Mouse (Mus musculus) gastrocnemius, adult 8-10 months (tissue): ENCODE measurements around the gene Sc5d. TPM values are rescaled to one million over a fixed set of nuclear protein-coding genes. Genes with fewer than 3 reads are reported as not detected.

ENCODE experiments used
- DNase-seq, 2 experiments: peaks; one replicate each; pipeline ENCODE4 v3.0.0; 2022; ENCODE audit warnings: low spot score in 2 of 2
- total RNA-seq, 4 experiments: library from RNA; stranded (reverse); gene quantifications; 2 replicates each; pipeline ENCODE4 v1.2.4; 2022

Sc5d gene
- total RNA-seq: 10 to 100 TPM; 21.0 to 25.9 (median 23.6) TPM

DNA sequence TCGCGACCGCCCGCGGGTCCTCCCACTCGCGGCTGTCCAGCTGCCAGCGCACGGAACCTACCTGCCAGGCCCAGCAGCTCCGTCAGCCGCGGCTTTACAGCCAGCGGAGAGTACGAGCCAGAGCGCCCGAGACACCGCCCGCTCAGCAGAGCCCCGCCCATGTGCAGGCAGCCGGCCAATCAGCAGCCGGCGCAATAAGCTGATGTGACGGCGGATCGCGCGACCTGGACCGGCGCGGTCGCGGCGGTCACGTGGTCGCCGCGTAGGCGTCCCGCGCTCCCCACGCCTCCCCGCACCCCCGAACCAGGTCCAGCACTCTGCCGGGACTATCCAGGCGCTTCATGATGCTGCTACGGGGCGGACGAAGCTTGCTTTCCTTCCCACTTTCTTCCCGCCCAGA lies at the start of gene Sc5d:
Gene Sc5d, minus strand, starts transcription at position 112 of the 400 bp plus-strand sequence.
- DNase-seq: peak; percentile 93 to 96

DNA sequence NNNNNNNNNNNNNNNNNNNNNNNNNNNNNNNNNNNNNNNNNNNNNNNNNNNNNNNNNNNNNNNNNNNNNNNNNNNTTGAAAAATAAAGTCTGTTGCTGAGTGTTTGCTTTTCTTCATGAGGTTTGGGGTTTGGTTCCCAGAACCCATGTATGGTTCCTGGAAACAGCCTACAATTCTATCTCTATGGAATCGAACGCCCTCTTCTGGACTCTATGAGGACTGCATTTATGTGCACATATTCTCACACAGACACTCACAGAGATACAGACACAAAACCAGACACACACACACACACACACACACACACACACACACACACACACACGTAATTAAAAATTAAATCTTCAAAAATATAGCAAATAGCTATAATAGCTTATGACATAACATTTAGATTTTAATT lies 47.3 kb upstream of the Sc5d start:
- DNase-seq: no peak

DNA sequence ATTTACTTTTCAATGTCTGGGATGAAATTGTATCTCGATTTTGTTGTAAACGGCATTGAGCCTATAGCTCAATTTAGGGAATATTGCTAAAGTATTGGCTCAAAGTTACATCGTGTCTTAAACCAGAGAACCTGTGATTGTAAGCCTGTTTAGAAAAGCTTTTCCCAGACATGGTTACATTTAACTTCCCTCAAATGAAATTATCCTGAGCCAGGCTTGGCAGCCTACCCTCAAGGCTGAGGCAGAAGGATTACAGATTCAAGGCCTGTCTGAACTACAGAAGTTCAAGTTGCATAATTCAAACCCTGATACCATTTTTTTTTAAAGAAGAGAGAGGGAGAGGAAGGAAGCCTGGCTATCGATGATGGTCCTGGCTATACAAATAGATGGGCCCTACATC lies 39.8 kb upstream of the Sc5d start:
- DNase-seq: no peak

DNA sequence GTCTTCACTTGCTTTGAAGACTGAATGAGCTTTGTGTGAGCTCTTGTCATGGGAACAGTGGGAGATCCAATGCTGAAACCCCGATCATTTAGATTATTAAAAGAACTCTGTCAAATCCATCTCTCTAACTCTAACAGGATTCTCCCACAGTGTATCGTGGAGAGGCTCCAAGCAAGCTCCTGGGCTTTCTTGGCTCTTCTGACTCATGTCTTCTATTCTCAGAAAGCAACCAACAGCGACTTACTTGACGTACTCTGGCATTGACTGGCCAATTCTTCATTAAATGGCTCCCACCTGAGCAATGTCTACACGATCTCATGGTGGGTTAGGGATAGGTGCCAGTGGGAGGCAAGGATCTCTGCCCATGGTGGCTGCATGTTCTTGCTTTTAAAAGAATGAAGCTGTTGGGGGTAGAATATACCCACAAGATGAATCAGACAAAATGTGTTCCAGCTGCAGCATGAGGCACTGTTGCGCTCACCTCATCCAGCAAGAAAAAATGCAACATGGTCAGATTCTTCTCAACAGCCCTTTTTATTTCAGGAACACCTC lies 37.1 kb upstream of the Sc5d start:
- DNase-seq: no peak

DNA sequence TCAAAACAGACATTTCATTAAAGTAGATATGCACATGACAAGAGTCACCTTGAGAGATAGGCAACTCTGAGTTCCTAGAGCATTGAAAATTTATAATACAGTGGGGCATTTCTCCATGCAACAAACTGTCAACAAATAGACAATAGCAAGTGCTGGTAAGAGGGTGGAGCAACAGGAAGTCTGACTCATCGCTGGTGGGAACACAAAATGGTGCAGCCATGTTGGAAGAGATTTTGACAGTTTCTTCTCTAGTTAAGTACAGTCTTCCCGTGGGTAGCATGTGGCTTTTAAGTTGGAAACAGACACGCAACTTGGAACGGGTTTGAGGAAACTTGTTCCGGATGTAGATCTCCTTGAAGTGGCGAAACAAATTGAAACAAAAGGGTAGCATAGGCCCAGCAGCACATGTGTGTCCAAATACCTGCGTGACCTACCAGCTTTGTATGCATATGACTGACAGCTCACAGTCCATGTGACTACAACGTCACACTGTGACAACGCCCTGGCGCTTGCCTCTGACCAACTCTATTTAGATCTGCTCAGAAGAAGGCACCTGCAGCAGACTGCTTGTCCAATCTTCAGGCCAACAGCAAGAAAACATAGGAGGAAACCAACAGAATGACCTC lies 32.4 kb upstream of the Sc5d start:
- DNase-seq: no peak

DNA sequence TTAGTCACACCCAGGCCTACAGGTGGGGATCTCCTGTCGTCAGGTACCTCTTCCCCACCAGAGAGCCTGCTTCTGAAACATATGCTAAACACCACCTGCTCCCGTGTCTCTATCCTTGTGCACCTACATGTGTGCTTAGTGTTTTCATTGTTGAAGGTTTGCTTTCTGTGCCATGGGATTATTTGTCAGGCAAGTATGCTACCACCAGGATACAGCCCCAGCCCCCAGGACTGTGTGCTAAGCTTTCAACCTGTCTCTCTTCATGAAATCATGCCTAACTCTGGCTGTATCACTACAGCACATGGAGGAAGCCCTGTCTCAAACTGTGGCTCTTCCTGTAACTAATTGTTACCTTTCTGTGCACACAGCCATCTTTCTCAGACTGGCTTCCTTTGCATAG lies 30.1 kb upstream of the Sc5d start:
- DNase-seq: no peak

DNA sequence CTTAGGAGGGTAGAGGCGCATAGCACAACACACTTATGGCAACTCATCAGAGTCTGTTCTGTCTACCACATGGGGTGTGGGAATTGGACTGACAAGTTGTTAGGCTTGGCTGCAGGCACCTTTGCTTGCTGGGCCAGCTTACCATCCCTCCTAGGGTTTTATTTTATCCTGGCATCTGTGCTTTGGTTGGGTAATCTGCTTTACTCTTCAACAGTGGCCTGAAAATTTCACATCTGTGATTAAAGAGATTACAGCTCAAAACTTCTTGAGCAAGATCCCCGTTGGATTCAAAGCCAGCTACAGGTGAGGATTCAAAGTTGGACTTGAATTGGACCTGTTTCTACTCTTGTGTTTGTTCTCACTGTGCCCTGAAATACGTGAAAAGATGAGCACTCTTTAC lies 29.5 kb upstream of the Sc5d start:
- DNase-seq: no peak

DNA sequence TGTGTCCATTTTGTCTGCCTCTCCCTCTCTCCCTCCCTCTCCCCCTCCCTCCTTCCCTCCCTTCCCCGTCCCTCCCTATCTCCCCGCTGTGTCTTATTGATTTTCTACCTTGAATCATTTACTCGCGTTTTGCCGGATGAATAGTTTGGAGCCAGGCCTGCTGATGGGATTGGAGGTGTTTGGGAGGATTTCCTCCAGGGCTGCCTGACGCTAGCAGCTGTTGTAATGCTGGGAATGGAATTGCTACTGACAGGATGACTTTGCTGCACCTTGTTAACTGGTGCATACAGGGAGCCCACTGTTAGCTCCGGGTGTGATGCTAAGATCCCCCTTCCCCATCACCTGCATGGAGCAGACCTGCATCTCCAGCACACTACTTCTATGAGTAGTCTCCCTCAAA lies 29.0 kb upstream of the Sc5d start:
- DNase-seq: no peak

DNA sequence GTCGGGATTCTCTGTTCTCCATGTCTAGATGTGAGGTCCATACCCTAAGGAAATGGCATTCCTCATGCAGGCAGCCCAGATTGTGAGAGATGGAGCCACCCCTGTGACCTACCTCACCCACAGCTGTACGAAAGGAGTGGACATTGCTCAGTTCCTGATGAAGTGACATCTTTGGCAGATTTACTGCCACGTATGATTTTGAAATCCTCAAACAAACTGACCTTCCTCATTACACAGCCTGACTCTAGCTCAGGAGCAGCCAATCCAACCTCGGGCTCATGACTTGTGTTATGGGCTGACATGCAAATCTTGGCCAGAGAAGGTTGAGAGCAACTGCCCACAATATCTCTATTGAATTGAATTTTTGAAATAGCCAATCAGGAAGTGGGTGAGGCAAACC lies 15.6 kb upstream of the Sc5d start:
- no peak for DNase-seq

DNA sequence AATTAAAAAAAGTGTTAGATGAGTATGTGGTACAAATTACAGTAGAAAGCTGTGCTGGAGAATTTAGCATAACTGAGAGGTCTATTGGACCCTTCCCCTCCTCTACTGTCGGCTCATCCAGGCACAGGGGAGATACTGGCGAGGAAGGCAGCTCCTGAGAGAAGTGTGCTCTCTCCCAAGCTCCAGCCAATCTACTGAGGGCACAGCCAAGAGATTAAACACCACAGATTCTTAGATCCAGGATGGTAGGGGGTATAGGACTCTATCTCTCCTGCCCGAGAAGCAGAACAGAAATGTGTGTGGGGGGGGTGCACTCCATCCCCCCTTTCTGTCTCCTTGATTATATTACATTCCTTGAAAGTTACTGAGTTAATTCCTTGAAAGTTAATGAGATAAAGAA lies 14.0 kb upstream of the Sc5d start:
- no peak for DNase-seq

DNA sequence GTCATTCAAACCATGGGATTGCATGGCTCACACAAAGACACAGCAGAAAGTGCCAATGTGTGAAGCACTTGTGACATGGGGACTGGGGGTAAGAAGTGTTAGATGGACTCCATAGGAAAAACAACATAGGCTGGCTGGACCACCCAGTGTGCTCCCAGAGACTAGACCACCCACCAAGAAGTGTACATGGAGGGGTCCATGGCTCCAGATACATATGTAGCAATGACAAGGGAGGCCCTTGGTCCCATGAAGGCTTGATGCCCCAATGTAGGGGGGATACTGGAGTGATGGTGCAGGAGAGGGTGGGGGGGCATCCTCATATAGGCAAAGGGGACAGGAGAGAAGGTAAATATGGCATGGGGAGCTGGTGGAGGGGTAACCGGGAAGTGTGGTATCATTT lies 13.6 kb upstream of the Sc5d start:
- no peak for DNase-seq

DNA sequence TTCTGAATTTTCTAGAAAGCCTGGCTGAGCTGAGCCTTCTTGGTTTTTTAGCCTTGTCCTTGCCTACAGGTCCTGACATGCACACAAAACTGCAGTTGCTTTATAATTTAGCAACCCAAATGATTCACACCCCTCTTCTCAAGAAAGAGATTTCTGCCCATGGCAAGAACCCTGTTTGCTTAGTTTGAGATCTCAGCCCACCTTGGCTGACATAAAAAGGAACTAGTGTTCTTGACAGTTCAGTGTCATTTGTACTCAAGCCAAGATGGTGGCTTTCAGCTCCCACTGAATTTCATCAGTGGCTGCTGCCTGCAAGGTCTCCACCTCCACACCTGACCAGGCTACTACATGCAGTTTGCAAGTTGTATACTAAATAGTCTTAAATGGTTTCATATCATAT lies 13.1 kb upstream of the Sc5d start:
- no peak for DNase-seq

DNA sequence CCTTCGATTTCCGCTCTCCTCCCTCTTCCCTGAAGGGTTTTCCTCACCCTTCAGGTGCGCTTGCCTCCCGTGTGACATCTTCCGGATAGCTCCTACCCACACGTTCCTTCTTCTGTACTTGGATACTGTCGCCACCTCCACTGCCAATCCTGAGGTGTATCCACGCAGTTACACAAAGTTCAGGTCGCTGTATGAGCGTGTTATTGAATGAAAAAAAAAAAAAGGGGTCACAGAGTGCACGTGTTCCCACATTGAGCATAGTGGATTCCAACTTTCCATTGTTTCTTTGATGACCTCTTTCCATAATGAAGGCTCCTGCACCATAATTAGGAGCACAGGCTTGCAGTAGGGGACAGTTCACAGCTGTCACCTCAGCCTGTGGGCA lies 11.7 kb upstream of the Sc5d start:
- no peak for DNase-seq

DNA sequence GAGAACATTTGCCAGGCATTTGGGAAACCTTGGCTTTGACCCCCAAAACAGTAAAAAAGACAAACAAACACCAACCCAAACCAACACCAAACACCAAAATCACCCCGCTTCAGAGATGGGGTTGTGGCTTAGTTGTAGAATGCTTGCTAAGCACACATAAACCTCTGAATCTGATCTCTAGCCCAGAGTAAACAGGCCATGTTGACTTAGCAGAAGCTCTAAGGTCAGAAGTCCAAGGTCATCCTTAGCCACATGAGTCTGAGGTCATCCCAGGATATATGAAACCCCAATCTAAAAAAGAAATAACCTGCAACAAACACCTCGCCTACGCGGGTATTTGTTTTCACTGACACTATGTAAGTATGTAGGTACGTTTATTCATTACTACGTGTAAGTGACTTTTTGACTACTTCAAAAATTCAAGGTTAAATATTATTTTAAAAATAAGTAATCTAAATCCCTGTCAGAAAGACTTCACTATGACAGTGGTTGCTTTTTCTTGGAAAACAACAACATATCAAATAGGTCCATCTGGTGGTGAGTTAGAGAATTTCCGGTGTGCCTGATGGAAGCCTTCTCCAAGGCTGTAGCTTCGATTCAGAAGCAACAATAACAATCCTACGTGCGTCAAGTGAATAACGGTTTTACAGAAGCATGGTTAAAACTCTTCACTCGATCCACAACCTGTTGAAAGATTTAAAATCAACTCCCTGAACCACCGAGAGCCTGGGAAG lies 11.1 kb upstream of the Sc5d start:
- no peak for DNase-seq

DNA sequence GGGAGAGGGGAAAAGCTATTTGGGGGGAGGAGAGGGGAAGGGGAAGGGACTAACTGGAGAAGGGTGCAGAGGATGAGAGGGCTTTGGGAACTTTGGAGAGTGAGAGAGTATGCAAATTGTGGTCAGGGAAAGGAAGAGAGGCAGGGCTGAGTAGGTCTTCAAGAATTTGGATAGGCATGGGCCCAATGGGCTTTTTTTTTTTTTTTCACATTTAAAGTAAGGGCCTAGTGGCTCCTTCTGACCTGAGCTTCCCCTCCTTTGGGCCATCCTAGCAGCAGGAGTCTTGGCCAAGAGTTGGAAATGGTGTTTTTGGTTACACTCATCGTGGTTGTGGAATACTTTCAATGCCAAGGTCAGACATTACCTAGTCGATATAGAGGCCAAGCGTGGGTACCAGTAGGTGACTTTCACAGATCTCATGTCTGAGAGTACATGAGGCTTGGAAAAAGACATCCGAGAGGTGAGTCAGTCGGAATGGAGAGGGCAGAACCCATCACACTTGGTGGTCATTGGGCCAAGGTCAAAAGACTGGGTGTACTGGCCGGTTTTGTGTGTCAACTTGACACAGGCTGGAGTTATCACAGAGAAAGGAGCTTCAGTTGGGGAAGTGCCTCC lies 9.7 kb upstream of the Sc5d start:
- DNase-seq: no peak

DNA sequence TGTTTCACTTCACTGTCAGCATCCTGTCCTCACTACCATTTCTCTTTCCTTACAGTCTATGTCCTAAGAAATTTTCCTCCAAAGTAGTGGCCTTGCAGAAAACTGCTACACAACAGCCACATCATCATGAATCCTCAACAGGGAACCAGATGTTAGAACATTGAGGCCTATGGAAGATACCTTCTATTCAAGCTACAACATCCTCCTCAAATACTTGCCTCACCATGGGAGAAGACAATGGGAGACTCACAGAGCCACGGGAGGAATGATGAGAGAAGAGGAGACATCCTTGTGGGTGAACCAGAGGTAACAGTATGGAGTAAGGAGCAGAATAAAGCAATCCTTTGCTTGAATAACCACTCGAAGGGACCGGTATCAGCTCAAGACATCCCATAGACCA lies 9.1 kb upstream of the Sc5d start:
- no peak for DNase-seq

DNA sequence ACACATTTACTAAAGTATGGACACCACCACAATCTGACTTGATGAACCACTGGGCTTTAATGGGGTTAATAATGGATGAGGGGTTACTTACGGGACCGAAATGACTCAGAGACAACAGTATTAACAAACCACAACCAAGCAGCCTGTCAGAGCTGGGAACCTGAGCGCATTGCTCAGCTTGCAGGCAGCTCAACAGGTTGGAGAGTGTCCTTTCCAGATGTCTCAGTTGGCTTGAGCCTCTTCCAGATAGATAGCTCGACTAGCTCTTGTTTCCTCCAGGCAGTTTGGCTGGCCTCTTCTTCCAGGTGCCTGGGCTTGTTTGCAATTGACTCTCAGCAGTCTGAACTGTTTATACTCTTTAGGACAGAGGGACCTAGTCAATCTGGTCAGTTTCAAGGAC lies 8.6 kb upstream of the Sc5d start:
- no peak for DNase-seq

DNA sequence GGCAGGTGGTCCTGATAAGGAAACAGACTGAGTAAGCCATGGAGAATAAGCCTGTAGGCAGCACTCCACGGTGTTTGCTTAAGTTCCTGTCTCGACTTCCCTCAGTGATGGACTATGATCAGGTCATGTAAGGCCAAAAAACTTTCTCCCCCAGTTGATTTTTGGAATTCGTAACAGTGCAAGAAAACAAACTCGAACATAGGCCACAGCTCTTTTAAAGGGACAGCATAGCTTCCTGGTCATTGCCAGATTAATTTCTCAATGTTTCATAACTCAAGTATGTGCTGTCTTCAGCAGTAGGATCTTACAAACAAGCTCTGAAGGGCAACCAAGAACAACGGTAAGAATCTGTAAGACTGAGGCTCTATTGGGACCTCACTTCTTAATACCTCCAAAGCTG lies 7.4 kb upstream of the Sc5d start:
- DNase-seq: no peak

DNA sequence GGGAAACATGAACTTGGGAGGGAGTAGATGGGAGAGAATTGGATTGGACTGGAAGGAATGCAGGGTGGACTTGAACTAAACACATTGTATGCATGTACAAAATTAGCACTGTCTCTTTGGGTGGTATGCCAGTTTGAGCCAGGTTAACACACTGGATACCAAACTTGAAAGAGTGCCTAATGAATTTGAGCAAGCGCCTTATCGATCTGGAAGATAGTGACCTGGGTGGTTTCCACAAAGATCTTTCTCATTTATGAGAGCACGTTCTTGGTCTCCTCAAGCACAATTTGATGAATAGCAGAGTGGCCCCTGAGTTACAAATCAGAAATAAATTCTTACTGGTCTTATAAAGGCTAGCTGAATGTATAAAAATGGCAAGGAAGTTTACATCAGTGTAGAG lies 6.6 kb upstream of the Sc5d start:
- no peak for DNase-seq

DNA sequence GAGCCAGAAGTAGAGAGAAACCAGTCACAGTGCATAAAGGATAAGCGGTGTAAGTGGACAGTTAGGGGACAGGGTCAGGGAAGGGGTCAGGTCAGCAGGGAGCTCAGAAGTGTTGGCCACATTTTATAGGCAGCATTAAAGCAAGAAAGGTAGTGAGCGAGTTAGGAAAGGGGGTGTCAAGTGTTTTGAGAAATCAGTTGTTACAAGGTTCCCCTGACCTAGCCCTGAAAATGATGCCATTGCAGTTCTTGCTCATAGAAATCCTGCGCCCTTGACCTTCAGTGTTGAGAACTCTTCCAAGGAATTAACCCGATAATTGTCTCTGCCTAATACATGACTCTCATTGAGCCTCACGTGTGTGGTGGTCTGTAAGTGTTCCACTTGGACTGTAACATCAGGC lies 6.0 kb upstream of the Sc5d start:
- no peak for DNase-seq

DNA sequence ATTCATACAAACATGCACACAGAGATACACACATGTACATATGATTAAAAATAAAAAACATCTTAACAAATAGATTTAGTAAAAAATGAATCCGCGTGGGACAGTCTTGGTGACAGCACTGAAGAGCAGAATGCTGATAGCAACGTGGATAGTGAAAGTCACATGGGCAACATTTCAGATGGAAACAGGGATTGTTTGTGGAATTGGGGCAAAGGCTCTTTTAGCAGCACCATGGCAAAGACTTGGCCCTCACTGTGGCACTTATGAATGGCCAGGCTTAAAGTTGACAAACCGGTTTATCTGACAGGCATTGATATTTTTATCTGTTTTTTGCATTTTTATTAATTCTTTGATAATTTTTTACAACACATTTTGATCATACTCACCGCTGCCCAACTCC lies 4.3 kb upstream of the Sc5d start:
- DNase-seq: no peak

DNA sequence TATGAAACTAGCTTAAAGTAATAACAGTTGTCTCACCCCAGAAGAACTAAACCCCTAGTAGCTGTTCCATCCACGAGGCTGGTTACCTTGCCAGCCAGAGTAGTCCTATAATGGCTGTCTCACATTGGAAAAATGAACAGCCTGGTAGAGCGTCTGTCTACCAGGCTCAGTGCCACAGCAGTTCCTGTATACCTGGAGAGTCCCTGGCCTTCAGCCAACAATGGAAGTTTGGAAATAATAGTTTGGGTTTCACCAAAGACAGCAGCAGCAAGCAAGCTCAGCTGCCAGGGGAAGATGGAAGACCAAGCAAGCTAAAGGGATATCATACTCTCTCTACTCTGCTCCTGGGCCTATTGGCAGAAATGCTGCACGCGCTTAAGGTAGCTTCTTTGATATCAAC lies 1.3 kb upstream of the Sc5d start:
- DNase-seq: no peak

DNA sequence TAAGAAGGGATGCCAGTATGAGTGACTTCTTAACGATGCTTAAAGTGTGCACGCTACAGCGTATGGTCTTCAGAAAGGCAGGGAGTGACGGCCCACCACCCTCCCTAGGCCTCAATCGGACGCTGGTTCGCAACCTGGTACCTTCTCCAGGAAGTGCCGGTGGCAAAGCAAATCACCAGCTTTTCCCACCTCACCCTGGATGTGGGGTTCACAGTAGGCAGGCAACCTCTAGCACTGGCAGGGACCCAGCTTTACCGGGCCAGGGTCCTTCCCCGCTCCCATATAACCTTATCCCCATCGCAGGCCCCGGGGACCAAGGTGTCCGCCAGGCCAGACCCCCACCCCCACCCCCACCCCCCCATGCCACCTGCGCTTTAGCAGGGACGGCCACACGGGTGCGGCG lies 346 bp downstream of the Sc5d start:
- no peak for DNase-seq
